In genomic region chr13:43476226-43476625, GRCm38 (mm10) we compare ENCODE assay signal across 29 mouse cellular contexts. TPM values are rescaled to one million over a fixed set of nuclear protein-coding genes. Genes with fewer than 3 reads are reported as not detected.
DNase-seq lines count a peak whose midpoint lies in the region; ATAC-seq and TF ChIP-seq lines count a peak whose summit lies in the region.
"Had no signal": no experiment of that assay in that cellular context is flagged by ENCODE, and none has a peak within 500 bp of the region (broad histone marks: within the 10 kb centered on the region; RNA-seq: fewer than 3 reads in every experiment).

No protein-coding gene starts in this region.

- H3K4me3 ChIP-seq in cerebellum, adult 2 months (replicated peaks; ENCODE audit: insufficient read depth, low read depth, low read length), result peak overlapping the region; percentile 19
- H3K4me3 ChIP-seq in kidney, postnatal 0 days (replicated peaks; ENCODE audit: low read depth, low read length), result no peak overlapping the region
- no peak overlapping the region for H3K4me3 ChIP-seq in kidney, adult 2 months (ENCODE audit: insufficient read depth, low read depth, low read length)
- H3K4me3 ChIP-seq: forebrain, embryonic 10.5 days; forebrain, embryonic 13.5 days; gastrocnemius, adult 2 months; heart, embryonic 12.5 days; heart, embryonic 15.5 days had no signal

- H3K27ac ChIP-seq in cerebellum, adult 2 months (ENCODE audit: insufficient read depth, low read length), result no peak overlapping the region
- no peak overlapping the region for H3K27ac ChIP-seq in kidney, postnatal 0 days
- no peak overlapping the region for H3K27ac ChIP-seq in kidney, adult 2 months (ENCODE audit: insufficient read depth, low read depth, low read length)
- H3K27ac ChIP-seq: forebrain, embryonic 10.5 days; forebrain, embryonic 13.5 days; gastrocnemius, adult 2 months; heart, embryonic 15.5 days; hindbrain, embryonic 14.5 days; hindbrain, postnatal 0 days had no signal

- no peak for DNase-seq in cerebellum, adult 2 months
- DNase-seq in cerebellum, postnatal 36 days, result no peak
- DNase-seq in kidney, postnatal 0 days (ENCODE audit: low spot score), result no peak
- DNase-seq in kidney, adult 2 months, result no peak
- peak; percentile 40 for DNase-seq in CD4-positive helper T cell, adult 2 months (ENCODE audit: low read depth, low spot score)
- DNase-seq in induced T-regulatory cell, adult 2 months (ENCODE audit: low read depth), result peak; percentile 60
- DNase-seq in left cerebral cortex, adult 9 months (ENCODE audit: low spot score in 2 of 2), result no peak
- no peak for DNase-seq in right cerebral cortex, postnatal 4 days
- DNase-seq: adrenal gland, postnatal 10 days; adrenal gland, postnatal 36 days; B cell, adult 2 months; cerebellum, adult 11 months; cerebellum, adult 8-10 months; cerebellum, postnatal 10 days; gastrocnemius, adult 2 months; gastrocnemius, postnatal 14 days; heart, adult 18-20 months; heart, postnatal 10 days; heart, postnatal 4 days had no signal

- no peaks in the 10 kb centered on the region for H3K27me3 ChIP-seq in cerebellum, adult 2 months (ENCODE audit: control insufficient read depth, insufficient read depth, low read length)
- no peaks in the 10 kb centered on the region for H3K27me3 ChIP-seq in kidney, postnatal 0 days (ENCODE audit: insufficient read depth, low read length)
- no peaks in the 10 kb centered on the region for H3K27me3 ChIP-seq in kidney, adult 2 months (replicated peaks; ENCODE audit: control insufficient read depth, insufficient read depth, low read length)
- H3K27me3 ChIP-seq: CH12.LX; forebrain, embryonic 13.5 days; heart, embryonic 12.5 days; heart, embryonic 15.5 days; Patski had no signal

- no peak for ATAC-seq in kidney, postnatal 0 days (replicated peaks; ENCODE audit: low FRiP score, low read depth)
- ATAC-seq: forebrain, embryonic 13.5 days; forebrain, embryonic 16.5 days; hindbrain, postnatal 0 days; Patski had no signal

- H3K9ac ChIP-seq in kidney, postnatal 0 days (ENCODE audit: low read depth, low read length), result no peak overlapping the region
- H3K9ac ChIP-seq: forebrain, embryonic 13.5 days; heart, embryonic 12.5 days; heart, embryonic 15.5 days; hindbrain, embryonic 14.5 days had no signal

- H3K4me1 ChIP-seq in cerebellum, adult 2 months (ENCODE audit: control insufficient read depth, insufficient read depth, low read length), result peaks cover 6% of the 10 kb centered on the region; the same call in 1 of the 2 replicates
- peaks cover 17% of the 10 kb centered on the region for H3K4me1 ChIP-seq in kidney, postnatal 0 days (replicated peaks; ENCODE audit: insufficient read depth, low read length)
- H3K4me1 ChIP-seq in kidney, adult 2 months (ENCODE audit: control insufficient read depth, insufficient read depth, low read length), result peaks cover 29% of the 10 kb centered on the region

- 0 out of 2 replicates have a peak overlapping the region, but pooled peaks have one; percentile 3 for H3K4me2 ChIP-seq in kidney, postnatal 0 days (ENCODE audit: low read length)
- H3K4me2 ChIP-seq: forebrain, embryonic 13.5 days; heart, embryonic 12.5 days; heart, embryonic 15.5 days; hindbrain, embryonic 14.5 days had no signal

- no peaks in the 10 kb centered on the region for H3K9me3 ChIP-seq in kidney, postnatal 0 days (replicated peaks; ENCODE audit: low read length)
- H3K9me3 ChIP-seq: forebrain, embryonic 10.5 days; forebrain, embryonic 13.5 days; G1E; heart, embryonic 12.5 days; heart, embryonic 15.5 days had no signal

- H3K36me3 ChIP-seq in kidney, postnatal 0 days (ENCODE audit: insufficient read depth, low read length), result no peaks in the 10 kb centered on the region
- H3K36me3 ChIP-seq in kidney, adult 2 months (ENCODE audit: control insufficient read depth, insufficient read depth, low read length), result no peaks in the 10 kb centered on the region
- H3K36me3 ChIP-seq: heart, embryonic 12.5 days; heart, embryonic 15.5 days had no signal

- no peak for TF ChIP-seq CTCF in cerebellum, adult 2 months (IDR thresholded peaks at IDR 0.05; ENCODE audit: borderline replicate concordance, insufficient read depth, low read depth, low read length)
- TF ChIP-seq CTCF in kidney, postnatal 0 days (IDR thresholded peaks at IDR 0.05; ENCODE audit: low read depth), result no peak
- no peak for TF ChIP-seq CTCF in kidney, adult 2 months (conservative IDR thresholded peaks at IDR 0.05; ENCODE audit: insufficient read depth, insufficient read length, low read depth, low read length)

- no peak for TF ChIP-seq POLR2A in cerebellum, adult 2 months (IDR thresholded peaks at IDR 0.05; ENCODE audit: borderline replicate concordance, insufficient read depth, low read length)
- TF ChIP-seq POLR2A in kidney, adult 2 months (IDR thresholded peaks at IDR 0.05; ENCODE audit: low read depth, low read length), result no peak

- WGBS in cerebellum, adult 2 months, result 36% methylated on average over 7 of the region's 7 CpGs
- 42% methylated on average over 7 of the region's 7 CpGs for WGBS in kidney, postnatal 0 days
- 36% methylated on average over 7 of the region's 7 CpGs for WGBS in kidney, adult 2 months

RNA-seq across cellular contexts. Expression of gene Ranbp9, which starts 4.9 kb away (rescaled TPM):
- 59.9 and 61.6 TPM in 2 replicates for polyA plus RNA-seq in cerebellum, adult 2 months (2012; rRNA removed)
- polyA plus RNA-seq in kidney, postnatal 0 days (2015; fragmentation: Nextera tagmentation; extraction: Ambion mirVana), result 10.6 and 10.7 TPM in 2 replicates
- 11.4 and 15.4 TPM in 2 replicates for polyA plus RNA-seq in kidney, adult 2 months (2012; rRNA removed)

Comparison
In these comparisons a context has a peak if more than half of its experiments do, and no peak if none do; other contexts are left out.
1. DNase-seq: peak in CD4-positive helper T cell, adult 2 months (single experiment) and induced T-regulatory cell, adult 2 months (single experiment); none in cerebellum, adult 2 months (0 of 2), cerebellum, postnatal 36 days (0 of 2), kidney, postnatal 0 days (single experiment), kidney, adult 2 months (single experiment), left cerebral cortex, adult 9 months (0 of 2) and right cerebral cortex, postnatal 4 days (single experiment).